Mouse (Mus musculus): ENCODE results near the gene Nkx6-2.

The Nkx6-2 gene

GRCm38 (mm10) chr7:139582595-139582994 is at the start of gene Nkx6-2:
Gene Nkx6-2 (minus strand): TSS chr7:139582797.
- CTCF ChIA-PET, result no interaction called here

DNA sequence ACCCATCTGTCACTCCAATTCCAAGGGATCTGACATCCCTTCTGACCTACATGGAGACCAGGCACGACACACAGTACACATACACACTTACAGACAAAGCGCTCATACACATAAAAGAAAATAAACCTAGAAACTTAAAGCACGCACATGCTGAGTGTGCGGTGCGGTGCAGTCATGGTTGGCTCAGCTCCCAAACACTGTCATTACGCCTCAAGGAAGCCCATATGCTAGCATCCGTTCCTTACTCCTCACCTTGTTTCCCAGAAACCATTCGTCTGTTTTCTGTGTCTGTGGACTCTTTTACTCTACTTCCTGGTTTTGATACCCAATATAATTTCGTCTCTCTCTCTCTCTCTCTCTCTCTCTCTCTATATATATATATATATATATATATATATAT is 42.6 kb upstream of the Nkx6-2 start:
- CTCF ChIA-PET, result no interaction called here

DNA sequence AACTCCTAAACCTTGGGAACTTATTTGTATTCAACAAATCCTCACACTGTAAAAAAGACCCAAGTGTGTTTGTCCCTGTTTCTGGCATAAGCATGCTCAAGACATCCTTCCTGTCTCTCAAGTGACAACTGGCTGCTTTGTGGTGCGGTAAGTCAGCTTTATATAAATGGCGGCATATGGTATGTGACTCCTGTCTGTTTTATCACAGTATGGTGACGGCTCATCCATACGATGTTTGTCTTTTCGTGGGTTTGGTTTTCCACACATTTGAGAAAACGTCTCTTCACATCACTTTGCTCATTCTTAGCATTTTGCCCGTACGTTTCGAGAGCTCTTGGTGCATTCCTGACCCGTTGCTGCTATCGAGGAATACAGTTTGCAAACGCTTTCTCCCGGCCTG is 40.0 kb upstream of the Nkx6-2 start:
- CTCF ChIA-PET, result no interaction called here

DNA sequence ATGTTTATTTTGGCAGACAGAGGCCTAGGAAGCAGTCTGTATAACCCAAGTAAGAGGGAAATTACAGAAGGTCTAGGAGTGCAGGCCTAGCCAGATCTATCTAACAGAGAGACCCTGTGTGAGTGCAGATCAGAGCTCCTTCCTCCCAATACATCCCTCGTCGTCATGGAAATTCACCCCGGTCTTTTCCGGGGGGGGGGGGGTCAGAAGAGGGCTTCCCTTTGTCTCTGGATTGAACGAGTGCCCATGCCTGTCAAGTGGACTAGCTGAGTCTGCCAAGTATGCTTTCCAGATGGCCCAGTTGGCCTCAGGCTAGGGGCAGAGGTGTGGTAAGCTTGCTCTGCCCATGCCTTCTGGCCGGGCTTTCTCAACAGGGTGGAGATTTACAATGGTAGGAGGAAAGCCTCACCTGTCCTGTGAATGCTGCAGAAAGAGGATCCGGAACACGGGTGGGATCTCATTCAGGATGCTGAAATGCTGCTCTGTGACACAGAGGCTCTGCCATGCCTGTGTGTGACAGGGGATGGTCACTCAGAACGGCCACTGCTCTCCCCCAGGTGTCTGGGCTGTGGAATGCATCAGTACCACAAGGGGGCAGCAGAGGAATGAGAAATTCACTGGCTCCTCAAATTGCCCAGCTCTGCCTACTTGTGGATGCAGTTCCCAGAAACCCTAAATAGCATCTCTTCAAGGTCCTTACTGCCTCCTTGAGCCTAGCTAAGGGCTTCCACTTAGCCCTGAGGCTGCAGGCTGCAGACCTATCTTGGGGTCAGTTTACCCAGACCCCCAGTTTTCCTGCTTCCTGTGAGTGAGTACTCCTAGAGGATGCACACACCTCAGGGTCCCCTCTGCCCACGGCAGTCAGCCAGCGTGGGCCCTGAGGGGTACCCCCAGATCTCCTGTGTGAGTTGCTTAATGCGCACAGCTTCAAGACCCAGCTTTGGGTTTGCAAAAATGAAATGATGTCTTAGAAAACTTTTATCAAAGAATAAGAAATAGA is 33.5 kb upstream of the Nkx6-2 start:
- CTCF ChIA-PET, result interaction anchor here (0.6 kb wide), 1 partner anchor 314 kb away, joined by 3 read pairs; no protein-coding TSS in a partner anchor

DNA sequence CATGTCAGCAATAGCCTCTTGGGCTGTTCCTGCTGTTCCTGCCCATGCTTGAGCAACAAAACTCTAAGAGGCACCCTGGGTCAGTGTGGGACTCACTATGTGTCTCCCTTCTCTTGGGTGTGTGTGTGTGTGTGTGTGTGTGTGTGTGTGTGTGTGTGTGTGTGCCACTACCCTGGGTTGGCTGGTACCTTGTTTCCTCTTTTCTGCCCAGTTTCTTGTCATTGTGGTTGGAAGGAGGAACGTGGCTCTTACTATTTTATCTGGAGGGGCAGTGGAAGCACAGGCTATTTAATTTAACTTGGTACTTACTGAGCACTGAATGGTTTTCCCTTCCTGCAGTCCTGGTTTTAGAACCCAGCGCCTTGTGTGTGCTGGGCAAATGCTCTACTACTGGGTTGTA is 27.7 kb upstream of the Nkx6-2 start:
- CTCF ChIA-PET, result no interaction called here

DNA sequence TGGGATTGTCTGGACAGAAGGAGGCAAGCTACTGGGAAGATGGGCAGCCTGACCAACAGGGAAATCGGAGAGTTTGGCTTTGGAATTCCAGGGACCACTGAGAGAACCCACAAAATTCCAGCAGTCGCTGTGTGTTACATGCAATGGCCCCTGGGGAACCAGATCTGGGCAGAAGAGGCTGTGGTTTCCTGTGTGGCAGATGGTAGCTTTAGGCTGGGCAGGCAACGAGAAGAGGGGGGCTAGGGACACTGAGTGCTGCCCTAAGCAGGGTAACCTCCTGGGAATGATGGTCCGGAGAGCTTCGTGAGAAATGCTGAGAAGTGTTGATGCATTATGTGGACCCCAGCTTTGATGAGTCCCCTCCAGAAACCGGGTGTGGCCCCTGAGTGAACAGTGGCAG is 13.3 kb upstream of the Nkx6-2 start:
- CTCF ChIA-PET, result no interaction called here

DNA sequence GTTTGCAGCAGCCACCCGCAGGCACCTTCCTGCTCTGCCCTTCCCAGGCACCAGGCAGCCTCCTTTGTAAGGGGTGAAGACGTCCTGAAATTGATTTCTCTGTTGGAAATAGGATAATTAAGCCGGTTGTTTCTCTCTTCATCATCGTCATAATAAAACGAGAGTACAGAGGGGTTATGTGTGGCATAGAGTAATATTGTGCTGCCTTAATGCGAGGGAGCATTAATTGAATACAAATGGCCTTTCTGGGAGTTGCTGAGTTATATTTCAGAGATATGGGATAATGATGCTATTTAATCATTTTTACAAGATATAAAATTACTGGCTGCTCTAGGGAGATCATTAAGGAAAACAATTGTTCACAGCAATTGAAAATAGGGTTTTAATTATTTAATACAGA is 12.7 kb upstream of the Nkx6-2 start:
- CTCF ChIA-PET, result no interaction called here

- CTCF ChIA-PET, result no interaction called here
Observed at GRCm38 (mm10) chr7:139591311-139591710, 8.7 kb upstream of the Nkx6-2 start.

DNA sequence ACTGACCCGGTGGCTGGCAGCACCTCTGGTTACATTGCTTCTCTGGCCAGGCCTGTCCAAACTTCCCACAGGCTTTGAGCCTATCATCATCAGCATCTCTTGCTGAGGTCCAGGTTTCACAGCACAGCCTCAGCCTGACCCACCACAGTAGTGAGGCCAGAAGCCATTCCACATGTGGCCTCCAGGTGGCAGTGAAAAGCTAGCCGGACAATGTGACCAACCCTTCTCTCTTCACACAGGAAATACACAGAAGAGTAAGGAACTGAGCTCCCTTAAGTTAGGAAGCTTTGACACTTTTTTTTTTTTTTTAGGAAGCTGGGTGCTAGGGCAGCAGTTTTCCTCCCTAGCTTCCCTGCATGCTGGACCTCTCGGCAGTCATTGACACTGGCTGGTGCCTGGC is 7.7 kb upstream of the Nkx6-2 start:
- CTCF ChIA-PET, result interaction anchor here (0.5 to 0.7 kb wide), 2 partner anchors 407 to 574 kb away, joined by 3 read pairs; no protein-coding TSS in a partner anchor

DNA sequence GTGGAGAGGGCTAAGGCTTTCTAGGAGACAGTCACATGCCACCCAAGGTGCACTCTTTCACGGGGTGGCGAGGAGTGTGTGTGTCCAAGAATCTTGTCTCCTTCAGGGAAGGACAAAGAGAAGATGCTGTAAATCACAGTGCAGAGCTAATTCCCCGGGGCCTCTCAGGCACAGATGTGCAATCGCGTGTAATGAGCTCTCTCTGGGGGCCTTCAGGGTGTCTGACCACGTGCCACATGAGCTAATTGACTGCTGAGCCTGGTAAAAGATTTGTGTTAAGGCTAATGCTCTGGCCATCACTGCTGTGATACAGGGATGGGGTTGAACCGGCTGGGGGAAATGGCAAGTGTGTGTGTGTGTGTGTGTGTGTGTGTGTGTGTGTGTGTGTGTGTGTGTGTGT is 5.3 kb upstream of the Nkx6-2 start:
- CTCF ChIA-PET, result interaction anchor here (0.6 kb wide), 1 partner anchor 9 kb away, joined by 3 read pairs; no protein-coding TSS in a partner anchor

GRCm38 (mm10) chr7:139585183-139585821 is 2.7 kb upstream of the Nkx6-2 start:
- CTCF ChIA-PET, result no interaction called here

GRCm38 (mm10) chr7:139584221-139585175 is 1.9 kb upstream of the Nkx6-2 start:
- CTCF ChIA-PET, result no interaction called here

GRCm38 (mm10) chr7:139583094-139583737 is 619 bp upstream of the Nkx6-2 start:
- CTCF ChIA-PET, result no interaction called here

DNA sequence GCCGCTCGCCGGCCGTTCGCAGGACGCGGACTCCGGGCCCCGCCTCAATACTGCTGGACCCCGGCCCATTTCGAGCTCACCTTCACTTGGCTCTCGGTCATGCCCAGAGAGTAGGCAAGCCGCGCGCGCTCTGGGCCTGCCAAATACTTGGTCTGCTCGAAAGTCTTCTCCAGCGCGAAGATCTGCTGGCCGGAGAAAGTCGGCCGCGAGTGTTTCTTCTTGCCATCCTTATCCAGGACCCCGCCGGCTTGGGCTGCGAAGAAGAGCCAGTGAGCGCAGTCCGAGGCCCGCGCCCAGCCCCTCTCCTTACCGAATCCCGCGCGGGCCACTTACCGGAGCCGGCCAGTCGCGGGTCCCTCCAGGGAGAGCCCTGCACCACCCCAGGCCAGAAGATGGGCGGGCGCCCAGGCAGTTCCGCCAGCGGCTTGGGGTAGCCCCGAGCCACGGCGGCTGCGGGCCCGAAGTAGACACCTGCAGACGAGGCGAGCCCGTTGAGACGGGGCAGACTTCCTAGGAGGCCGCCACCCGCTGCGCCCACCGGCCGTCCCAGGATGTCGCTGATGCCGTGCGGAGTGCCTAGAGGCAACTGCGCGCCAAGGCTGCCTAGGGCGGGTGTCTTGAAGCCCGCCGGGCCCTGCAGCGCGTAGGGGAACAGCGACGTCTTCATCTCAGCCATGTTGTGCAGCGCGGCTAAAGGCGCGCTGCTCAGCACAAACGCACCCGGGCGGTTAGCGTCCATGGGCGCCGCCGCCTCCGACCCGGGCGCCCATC is 611 bp downstream of the Nkx6-2 start:
- CTCF ChIA-PET, result no interaction called here

- CTCF ChIA-PET, result no interaction called here
Observed at GRCm38 (mm10) chr7:139580851-139581775, 1.5 kb downstream of the Nkx6-2 start.

- CTCF ChIA-PET, result interaction anchor here (0.6 kb wide), 1 partner anchor 9 kb away, joined by 3 read pairs; no protein-coding TSS in a partner anchor
Observed at GRCm38 (mm10) chr7:139579261-139579905, 3.2 kb downstream of the Nkx6-2 start.

DNA sequence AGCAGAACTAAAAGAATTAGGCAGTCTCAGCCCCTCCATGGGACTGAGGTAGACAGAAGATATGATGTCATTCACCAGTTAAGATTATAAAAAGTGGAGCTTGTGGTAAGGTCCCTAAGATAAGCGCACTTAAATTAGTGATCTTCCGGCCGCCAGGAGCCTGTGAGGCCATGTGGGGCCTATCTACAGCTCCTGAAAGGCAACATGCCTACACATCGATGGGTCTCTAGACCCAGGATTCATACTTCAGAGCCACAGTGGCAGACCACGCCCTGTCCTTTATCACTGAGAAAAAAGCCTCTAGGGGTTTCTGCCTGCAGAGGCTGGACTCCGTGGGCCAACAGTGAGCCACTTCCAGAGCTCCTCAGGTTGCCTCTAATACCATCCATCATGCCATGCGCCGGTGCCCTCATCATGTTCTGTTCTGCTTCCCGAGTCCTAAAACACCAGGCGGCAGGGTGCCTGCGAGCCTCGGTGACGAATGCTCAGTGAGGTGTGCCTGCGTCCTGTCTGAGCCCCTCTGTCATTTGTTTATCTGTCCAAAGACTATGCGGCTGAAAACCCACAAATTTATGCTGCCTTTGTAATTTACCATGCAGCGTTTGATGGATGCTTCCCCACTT is 6.4 kb downstream of the Nkx6-2 start:
- CTCF ChIA-PET, result no interaction called here

DNA sequence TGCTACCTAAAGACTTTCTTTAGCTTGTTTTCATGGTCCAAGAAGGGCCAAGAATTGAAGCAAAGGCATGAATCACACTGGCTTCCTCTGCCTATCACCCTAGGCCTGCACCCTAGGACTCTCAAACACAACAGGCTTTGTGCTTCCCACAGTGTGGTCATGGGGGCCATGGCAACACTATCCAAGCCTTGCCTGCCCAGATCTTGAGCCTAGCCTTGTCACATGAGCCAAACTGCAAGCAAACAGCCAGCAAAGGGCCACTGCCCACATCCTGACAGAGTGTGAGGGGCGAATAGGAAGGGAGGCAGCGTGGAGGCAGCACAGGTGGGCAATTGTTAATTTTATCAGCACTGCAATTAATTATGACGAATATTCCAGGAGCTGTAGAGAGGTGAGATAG is 9.9 kb downstream of the Nkx6-2 start:
- CTCF ChIA-PET, result no interaction called here
